Mouse (Mus musculus) megakaryocyte, embryonic 14.5 days (primary cell): ENCODE measurements around the gene Actbl2. TPM values are rescaled to one million over a fixed set of nuclear protein-coding genes. Genes with fewer than 3 reads are reported as not detected.

Experiments used
- H3K27me3 ChIP-seq: replicated peaks from 2 replicates; pipeline ENCODE3; 2012; ENCODE audit warnings: inconsistent platforms
- H3K36me3 ChIP-seq: replicated peaks from 2 replicates; pipeline ENCODE3; 2012; ENCODE audit warnings: low read length, inconsistent platforms, mixed read lengths
- H3K4me1 ChIP-seq: 2 replicates; pipeline ENCODE4 v1.6.1; 2012; ENCODE audit warnings: inconsistent platforms
- H3K4me3 ChIP-seq: replicated peaks from 2 replicates; pipeline ENCODE3; 2012; ENCODE audit warnings: moderate library complexity, mild to moderate bottlenecking, inconsistent platforms
- H3K9me3 ChIP-seq: 2 replicates; pipeline ENCODE4 v1.6.1; 2012; ENCODE audit warnings: inconsistent platforms
- FLI1 ChIP-seq: IDR thresholded peaks from 2 replicates; pipeline ENCODE4 v1.6.1; 2012; ENCODE audit warnings: low read length, inconsistent platforms, mixed read lengths
- GATA1 ChIP-seq: IDR thresholded peaks from 3 replicates; pipeline ENCODE4 v1.6.1; 2012; ENCODE audit warnings: mixed read lengths, low read length, inconsistent platforms, borderline replicate concordance
- polyA plus RNA-seq: library from polyadenylated mRNA; stranded (reverse); fragments of >175 nt; gene quantifications from 2 replicates; pipeline ENCODE4 v1.2.3, GENCODE M21; 2012; ENCODE audit warnings: low replicate concordance; ENCODE audit not compliant: insufficient read depth

The Actbl2 gene
- polyA plus RNA-seq, 1 experiment = not detected

GRCm38 (mm10) chr13:111237865-111238465 lies 16.8 kb upstream of the Actbl2 start:
- TF ChIP-seq FLI1 = no peak
- Histone ChIP-seq H3K4me1 (peaks cover 29% of the 10 kb centered on the region), H3K4me3 (no peak overlapping the region), H3K27me3 (peaks cover 6% of the 10 kb centered on the region), H3K9me3 (peaks cover 9% of the 10 kb centered on the region; the same call in 1 of the 2 replicates), H3K36me3 (no peaks in the 10 kb centered on the region)

- Histone ChIP-seq H3K9me3 (no peaks in the 10 kb centered on the region), H3K27me3 (peaks cover 9% of the 10 kb centered on the region), H3K4me1 (peaks cover 21% of the 10 kb centered on the region), H3K36me3 (no peaks in the 10 kb centered on the region), H3K4me3 (no peak overlapping the region)
- TF ChIP-seq GATA1 (no peak), FLI1 (no peak)
Measured at GRCm38 (mm10) chr13:111251106-111251505, 3.7 kb upstream of the Actbl2 start.

- no peak for TF ChIP-seq GATA1
- no peak for TF ChIP-seq FLI1
- no peaks in the 10 kb centered on the region for H3K9me3 ChIP-seq
- H3K36me3 ChIP-seq = no peaks in the 10 kb centered on the region
- peaks cover 10% of the 10 kb centered on the region for H3K27me3 ChIP-seq
- H3K4me3 ChIP-seq = no peak overlapping the region
- peaks cover 21% of the 10 kb centered on the region for H3K4me1 ChIP-seq
Measured at GRCm38 (mm10) chr13:111251795-111252194, 3.0 kb upstream of the Actbl2 start.

GRCm38 (mm10) chr13:111258016-111258415 lies 3.2 kb downstream of the Actbl2 start:
- peaks cover 13% of the 10 kb centered on the region for H3K27me3 ChIP-seq
- no peak for TF ChIP-seq GATA1
- TF ChIP-seq FLI1 = no peak
- H3K4me3 ChIP-seq = no peak overlapping the region
- no peaks in the 10 kb centered on the region for H3K36me3 ChIP-seq
- peaks cover 11% of the 10 kb centered on the region; the same call in 1 of the 2 replicates for H3K4me1 ChIP-seq
- no peaks in the 10 kb centered on the region for H3K9me3 ChIP-seq

DNA sequence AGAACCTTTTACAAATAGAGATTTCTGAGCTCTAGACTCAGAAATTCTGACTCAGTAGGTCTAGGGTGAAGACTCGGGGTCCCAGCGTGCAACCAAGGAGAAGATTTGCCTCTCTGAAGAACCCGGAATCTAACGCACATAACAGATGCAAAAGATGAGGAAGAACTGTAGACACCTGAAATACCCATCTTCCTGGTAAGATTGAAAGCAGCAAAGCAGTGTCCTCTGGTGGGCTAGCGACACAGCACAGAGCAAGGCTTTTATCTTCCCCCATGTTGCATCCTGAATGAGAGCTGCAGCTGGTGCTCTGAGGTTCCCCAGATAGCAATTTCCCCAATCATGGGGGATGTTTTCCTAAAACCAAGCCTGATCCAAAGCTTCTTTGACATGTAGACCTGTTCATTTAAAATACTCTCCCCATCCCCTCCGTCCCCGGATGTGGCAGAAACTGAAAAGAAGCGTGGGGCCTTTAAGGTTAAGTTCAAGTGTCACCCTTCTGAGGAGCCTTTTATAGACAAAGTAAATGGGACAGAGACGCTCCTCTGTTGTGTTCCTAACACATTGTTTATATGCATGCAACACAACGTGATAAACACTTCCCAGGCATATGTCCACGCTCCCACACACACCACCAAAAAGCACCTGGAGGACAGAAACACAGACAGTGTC lies 3.7 kb downstream of the Actbl2 start:
- no peak for TF ChIP-seq FLI1
- TF ChIP-seq GATA1 = no peak
- Histone ChIP-seq H3K36me3 (no peaks in the 10 kb centered on the region), H3K27me3 (peaks cover 13% of the 10 kb centered on the region), H3K9me3 (no peaks in the 10 kb centered on the region), H3K4me1 (peaks cover 14% of the 10 kb centered on the region; the same call in 1 of the 2 replicates), H3K4me3 (no peak overlapping the region)

GRCm38 (mm10) chr13:111259093-111259491 lies 4.3 kb downstream of the Actbl2 start:
- TF ChIP-seq GATA1 (no peak), FLI1 (no peak)
- Histone ChIP-seq H3K27me3 (peaks cover 13% of the 10 kb centered on the region), H3K4me1 (peaks cover 14% of the 10 kb centered on the region; the same call in 1 of the 2 replicates), H3K9me3 (no peaks in the 10 kb centered on the region), H3K4me3 (no peak overlapping the region), H3K36me3 (no peaks in the 10 kb centered on the region)

- Histone ChIP-seq H3K27me3 (peaks cover 13% of the 10 kb centered on the region), H3K4me1 (peaks cover 14% of the 10 kb centered on the region; the same call in 1 of the 2 replicates), H3K36me3 (no peaks in the 10 kb centered on the region), H3K4me3 (no peak overlapping the region), H3K9me3 (no peaks in the 10 kb centered on the region)
- no peak for TF ChIP-seq FLI1
Measured at GRCm38 (mm10) chr13:111259711-111260110, 4.9 kb downstream of the Actbl2 start.

- H3K9me3 ChIP-seq = no peaks in the 10 kb centered on the region
- no peaks in the 10 kb centered on the region for H3K36me3 ChIP-seq
- peaks cover 3% of the 10 kb centered on the region for H3K27me3 ChIP-seq
- peaks cover 42% of the 10 kb centered on the region for H3K4me1 ChIP-seq
- H3K4me3 ChIP-seq = no peak overlapping the region
- TF ChIP-seq GATA1 (no peak), FLI1 (no peak)
Measured at GRCm38 (mm10) chr13:111263186-111263585, 8.4 kb downstream of the Actbl2 start.

- Histone ChIP-seq H3K36me3 (no peaks in the 10 kb centered on the region), H3K27me3 (no peaks in the 10 kb centered on the region), H3K4me3 (no peak overlapping the region), H3K9me3 (no peaks in the 10 kb centered on the region), H3K4me1 (peaks cover 43% of the 10 kb centered on the region)
- TF ChIP-seq GATA1 = no peak
- TF ChIP-seq FLI1 = no peak
Measured at GRCm38 (mm10) chr13:111263758-111264157, 8.9 kb downstream of the Actbl2 start.

- TF ChIP-seq FLI1 (no peak), GATA1 (no peak)
Measured at GRCm38 (mm10) chr13:111265231-111266000, 10.6 kb downstream of the Actbl2 start.

More at GRCm38 (mm10) chr13:111265231-111266000, 10.6 kb downstream of the Actbl2 start:
- Histone ChIP-seq H3K4me3 (no peak overlapping the region), H3K27me3 (no peaks in the 10 kb centered on the region), H3K36me3 (no peaks in the 10 kb centered on the region), H3K9me3 (no peaks in the 10 kb centered on the region), H3K4me1 (peaks cover 57% of the 10 kb centered on the region)
